Mouse (Mus musculus) bone marrow macrophage, adult 2 months (primary cell): ENCODE results near the gene Fbxo8.

Source experiments
- CTCF ChIP-seq: IDR thresholded peaks from 2 replicates; pipeline ENCODE4 v1.5.1; 2012; ENCODE audit warnings: low read depth, mild to moderate bottlenecking, low read length, moderate library complexity
- POLR2A ChIP-seq: IDR thresholded peaks from 2 replicates; pipeline ENCODE4 v1.6.1; 2012; ENCODE audit warnings: mild to moderate bottlenecking, low read depth, low read length, borderline replicate concordance

- TF ChIP-seq CTCF (no peak), POLR2A (no peak)
Measured at GRCm38 (mm10) chr8:56552045-56552444, 1.2 kb downstream of the Fbxo8 start.
